Mouse (Mus musculus): ENCODE measurements around the gene Nup133. TPM values are rescaled to one million over a fixed set of nuclear protein-coding genes. Genes with fewer than 3 reads are reported as not detected.

Nup133 gene
- total and polyA plus RNA-seq, 3 experiments = 49.6 to 58.1 (median 58.0) TPM

GRCm38 (mm10) chr8:123854252-123854651 lies 94.8 kb downstream of the Nup133 start:
- Histone ChIP-seq H3K79me2 (ENCODE audit: control insufficient read depth, insufficient read depth, low read length, poor library complexity) (peaks cover 78% of the 10 kb centered on the region), H3K4me3 (ENCODE audit: control insufficient read depth in 1 of 2, insufficient read depth in 1 of 2, low read depth in 2 of 2, low read length in 2 of 2) (peak overlapping the region in 1 of 2 experiments; percentile 55; a peak in 2 of 4 replicates), H3K9ac (ENCODE audit: control insufficient read depth, low read depth, low read length, poor library complexity, severe bottlenecking) (peak overlapping the region; percentile 37), H3K27ac (ENCODE audit: control insufficient read depth, low read depth, low read length) (peak overlapping the region; percentile 85), H3K9me3 (replicated peaks; ENCODE audit: insufficient read depth, low read length) (no peaks in the 10 kb centered on the region), H3K36me3 (ENCODE audit: control insufficient read depth in 1 of 2, insufficient read depth in 2 of 2, low read length in 2 of 2) (peaks cover 0 to 37% of the 10 kb centered on the region in 2 experiments; a peak in 2 of 4 replicates), H3K27me3 (ENCODE audit: control insufficient read depth in 1 of 2, insufficient read depth in 2 of 2, low read length in 2 of 2) (no peaks in the 10 kb centered on the region), H3K4me1 (ENCODE audit: control insufficient read depth in 1 of 2, insufficient read depth in 2 of 2, low read length in 2 of 2) (peaks cover 10 to 34% of the 10 kb centered on the region in 2 experiments)
- TF ChIP-seq TCF12 (IDR thresholded peaks at IDR 0.05; ENCODE audit: low read depth, low read length) (peak; percentile 84), POLR2A (IDR thresholded peaks at IDR 0.05; ENCODE audit: control insufficient read depth in 1 of 2, insufficient read depth in 1 of 2, low read depth in 1 of 2, low read length in 2 of 2, poor library complexity in 1 of 2) (no peak), ZNF384 (IDR thresholded peaks at IDR 0.05; ENCODE audit: low read depth, low read length) (no peak), MAZ (IDR thresholded peaks at IDR 0.05; ENCODE audit: low read depth, low read length) (0 out of 2 replicates have a peak, but pooled peaks have one; percentile 46), ELF1 (IDR thresholded peaks at IDR 0.05; ENCODE audit: low read depth, low read length) (peak; percentile 72), GATA1 (IDR thresholded peaks at IDR 0.05; ENCODE audit: low read depth, low read length) (peak; percentile 89), SIN3A (IDR thresholded peaks at IDR 0.05; ENCODE audit: low read length) (peak; percentile 80), USF2 (IDR thresholded peaks at IDR 0.05; ENCODE audit: borderline replicate concordance in 1 of 2, insufficient read depth in 1 of 2, low read depth in 1 of 2, low read length in 2 of 2) (no peak), CHD1 (IDR thresholded peaks at IDR 0.05; ENCODE audit: low read depth, low read length) (no peak), SMC3 (IDR thresholded peaks at IDR 0.05; ENCODE audit: low read depth, low read length) (peak; percentile 3; the same call in 1 of the 2 replicates), TAL1 (IDR thresholded peaks at IDR 0.05; ENCODE audit: low read length) (peak; percentile 71), EP300 (IDR thresholded peaks at IDR 0.05; ENCODE audit: low read depth in 1 of 2, low read length in 2 of 2) (peak; percentile 89 to 91), ETS1 (IDR thresholded peaks at IDR 0.05; ENCODE audit: low read depth, low read length) (peak; percentile 84), MYB (IDR thresholded peaks at IDR 0.05; ENCODE audit: low read depth, low read length) (peak; percentile 83)
- peak; percentile 64 for DNase-seq (ENCODE audit: low read depth, low spot score)

DNA sequence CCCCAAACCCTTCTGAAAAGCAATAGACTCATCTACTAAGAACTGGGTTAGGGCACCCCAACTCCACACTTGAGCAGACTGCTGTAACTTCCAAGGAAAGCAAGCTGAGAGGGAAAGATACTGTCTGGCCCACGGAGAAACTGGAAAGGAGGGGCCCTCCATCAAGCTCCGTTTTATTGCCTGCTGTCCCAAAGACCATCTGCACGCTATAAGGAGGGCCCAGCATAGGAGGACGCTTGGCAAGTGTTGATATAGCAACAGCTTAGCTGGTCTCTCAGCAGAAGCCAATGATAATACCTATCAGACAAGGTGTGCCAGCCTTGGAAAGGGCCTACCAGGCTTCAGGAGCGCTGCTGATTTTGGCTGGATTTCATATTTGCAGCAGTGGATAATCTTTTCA lies 97.5 kb downstream of the Nup133 start:
- Histone ChIP-seq H3K9ac (ENCODE audit: control insufficient read depth, low read depth, low read length, poor library complexity, severe bottlenecking) (no peak overlapping the region), H3K79me2 (ENCODE audit: control insufficient read depth, insufficient read depth, low read length, poor library complexity) (peaks cover 72% of the 10 kb centered on the region), H3K4me3 (ENCODE audit: control insufficient read depth in 1 of 2, insufficient read depth in 1 of 2, low read depth in 2 of 2, low read length in 2 of 2) (no peak overlapping the region), H3K27me3 (ENCODE audit: control insufficient read depth in 1 of 2, insufficient read depth in 2 of 2, low read length in 2 of 2) (no peaks in the 10 kb centered on the region), H3K4me1 (ENCODE audit: control insufficient read depth in 1 of 2, insufficient read depth in 2 of 2, low read length in 2 of 2) (peaks cover 7 to 27% of the 10 kb centered on the region in 2 experiments), H3K27ac (ENCODE audit: control insufficient read depth, low read depth, low read length) (no peak overlapping the region), H3K36me3 (ENCODE audit: control insufficient read depth in 1 of 2, insufficient read depth in 2 of 2, low read length in 2 of 2) (peaks cover 0 to 29% of the 10 kb centered on the region in 2 experiments; a peak in 2 of 4 replicates), H3K9me3 (replicated peaks; ENCODE audit: insufficient read depth, low read length) (no peaks in the 10 kb centered on the region)
- no peak for DNase-seq (ENCODE audit: low read depth, low spot score)
- TF ChIP-seq USF1 (IDR thresholded peaks at IDR 0.05; ENCODE audit: low read depth, low read length) (no peak), GABPA (IDR thresholded peaks at IDR 0.05; ENCODE audit: low read depth, low read length) (no peak), KAT2A (conservative IDR thresholded peaks at IDR 0.05; ENCODE audit: low read depth, low read length) (no peak), NELFE (IDR thresholded peaks at IDR 0.05; ENCODE audit: low read depth, low read length) (no peak), CHD2 (IDR thresholded peaks at IDR 0.05; ENCODE audit: low read length) (no peak), E2F4 (IDR thresholded peaks at IDR 0.05; ENCODE audit: borderline replicate concordance, low read depth, low read length) (no peak), ELF1 (IDR thresholded peaks at IDR 0.05; ENCODE audit: low read depth, low read length) (no peak), POLR2AphosphoS2 (IDR thresholded peaks at IDR 0.05; ENCODE audit: low read length) (no peak), TBP (IDR thresholded peaks at IDR 0.05; ENCODE audit: low read depth, low read length) (no peak), ZC3H11A (IDR thresholded peaks at IDR 0.05; ENCODE audit: low read depth, low read length) (no peak), GATA1 (IDR thresholded peaks at IDR 0.05; ENCODE audit: low read depth, low read length) (no peak), TCF12 (IDR thresholded peaks at IDR 0.05; ENCODE audit: low read depth, low read length) (no peak), CTCF (IDR thresholded peaks at IDR 0.05 in 2 of 3, conservative IDR thresholded peaks at IDR 0.05 in 1 of 3; ENCODE audit: control insufficient read depth in 1 of 3, insufficient read depth in 1 of 3, low read depth in 2 of 3, low read length in 3 of 3, poor library complexity in 1 of 3, severe bottlenecking in 1 of 3) (no peak), EP300 (IDR thresholded peaks at IDR 0.05; ENCODE audit: low read depth in 1 of 2, low read length in 2 of 2) (no peak)
